Mouse (Mus musculus) Patski (cell line): ENCODE results near the gene Mfsd12. TPM values are rescaled to one million over a fixed set of nuclear protein-coding genes. Genes with fewer than 3 reads are reported as not detected.

Source experiments
- ATAC-seq: fragments of 100-300 bp; one replicate; pipeline ENCODE4 v1.8.0; 2021
- CTCF ChIA-PET: fragments of 350-600 bp; sonication (Branson Sonifier 250); formaldehyde crosslinking; loops from one replicate; lab custom pipeline; 2022; ENCODE audit warnings: inconsistent platforms; lab: Charles Lee
- POLR2A ChIA-PET: fragments of 350-600 bp; sonication (Branson Sonifier 250); formaldehyde crosslinking; loops from one replicate; lab custom pipeline; 2022; ENCODE audit warnings: antibody characterized with exemption, inconsistent platforms; lab: Charles Lee
- DNase-seq: peaks from one replicate; pipeline ENCODE4 v3.0.0-alpha.2; 2011; ENCODE audit warnings: low read depth, low spot score
- H3K27me3 ChIP-seq: fragments of 371-371 bp; one replicate; pipeline ENCODE4 v1.5.1; 2021
- CTCF ChIP-seq: fragments of 100-300 bp; IDR thresholded peaks from one replicate; pipeline ENCODE4 v1.5.1; 2021
- in situ Hi-C: fragments of 300-500 bp; cut with MboI; formaldehyde crosslinking; loops from 3 replicates; pipeline ENCODE4 v1.11.1; 2018; ENCODE audit warnings: low pct_unique_long_range_greater_than_20kb, mixed read lengths
- polyA plus RNA-seq: library from polyadenylated mRNA; unstranded; gene quantifications from one replicate; pipeline ENCODE4 v1.2.3, GENCODE M21; 2021

The Mfsd12 gene
- polyA plus RNA-seq, 1 experiment from 2014 or later = 23.9 TPM

GRCm38 (mm10) chr10:81406504-81407440 is 49.5 kb downstream of the Mfsd12 start:
- ATAC-seq (no peak), DNase-seq (no peak)
- TF ChIP-seq CTCF = no peak

DNA sequence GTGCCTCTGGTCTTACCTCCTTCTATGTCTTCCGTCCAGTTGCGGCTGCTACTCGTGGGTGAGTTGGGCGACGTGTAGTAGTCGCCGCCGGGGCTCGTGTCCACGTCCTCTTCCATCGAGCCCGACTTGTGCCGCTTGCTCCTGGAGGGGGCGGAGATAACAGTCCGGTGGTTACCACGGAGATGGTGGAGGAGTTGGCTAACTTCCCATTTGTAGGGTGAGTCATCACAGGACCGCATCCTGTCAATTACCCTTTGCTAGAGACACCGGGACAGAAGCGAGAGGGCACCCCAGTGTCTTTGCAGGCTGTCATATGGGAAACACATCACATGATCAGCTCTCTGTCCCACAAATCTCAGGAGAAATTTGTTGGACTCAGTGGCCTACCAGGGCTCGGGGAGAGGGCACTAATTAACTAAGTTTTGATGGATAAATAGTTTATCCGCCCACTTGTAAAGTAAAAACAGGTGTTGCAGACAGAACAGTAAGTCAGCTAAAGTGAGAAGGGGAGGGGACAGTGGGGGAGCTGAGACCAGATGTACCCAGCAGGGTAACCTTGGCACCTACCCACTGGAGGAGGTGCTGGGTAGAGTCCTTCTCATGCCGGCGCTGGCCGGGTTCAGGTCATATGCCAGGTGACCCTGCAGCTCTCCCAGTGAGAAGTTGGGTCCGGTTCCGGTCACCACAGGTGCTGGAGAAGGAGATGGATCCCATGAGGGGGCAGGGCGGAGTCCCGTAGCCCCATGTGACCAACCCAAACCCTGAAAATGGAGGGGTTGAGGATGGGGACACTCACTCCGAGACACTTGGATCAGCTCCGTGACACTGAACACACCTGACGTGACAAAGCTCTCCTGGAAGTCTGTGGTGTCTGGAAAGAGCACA is 50.5 kb downstream of the Mfsd12 start:
- DNase-seq (peak; percentile 92), ATAC-seq (peak; percentile 44)
- in situ Hi-C loops = no loop called here
- ChIA-PET POLR2A (interaction anchor here (0.5 to 1.1 kb wide), 3 partner anchors 13 to 24 kb away, joined by 3 to 4 read pairs (median 3); no protein-coding TSS in a partner anchor), CTCF (interaction anchor here (1.4 to 1.9 kb wide), 4 partner anchors 8 to 43 kb away, joined by 4 to 6 read pairs (median 4); no protein-coding TSS in a partner anchor)
- no peaks in the 10 kb centered on the region for H3K27me3 ChIP-seq
- TF ChIP-seq CTCF = no peak

More at GRCm38 (mm10) chr10:81406504-81407440, 49.5 kb downstream of the Mfsd12 start:
- ChIA-PET CTCF (interaction anchor here (1.0 to 2.5 kb wide), 7 partner anchors 9 to 44 kb away, joined by 3 to 10 read pairs (median 5); no protein-coding TSS in a partner anchor), POLR2A (interaction anchor here (1.1 kb wide), 2 partner anchors 21 to 25 kb away, joined by 3 to 4 read pairs; no protein-coding TSS in a partner anchor)
- in situ Hi-C loops = no loop called here
- H3K27me3 ChIP-seq = no peaks in the 10 kb centered on the region

DNA sequence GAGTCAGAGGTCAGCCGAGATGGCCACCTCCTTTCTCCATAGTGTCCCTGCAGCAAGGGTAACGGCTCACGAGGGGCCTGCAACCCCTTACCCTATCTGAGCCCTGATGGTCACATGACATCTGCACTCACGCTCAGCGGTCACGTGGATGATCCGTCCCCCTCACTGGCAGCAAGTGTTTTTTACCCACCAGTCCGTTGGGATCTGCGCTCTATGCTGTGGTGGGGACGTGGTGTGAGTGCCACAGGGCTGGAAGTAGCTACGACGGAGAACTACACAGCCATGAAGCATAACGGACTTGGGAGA is 51.1 kb downstream of the Mfsd12 start:
- no peaks in the 10 kb centered on the region for H3K27me3 ChIP-seq
- DNase-seq (no peak), ATAC-seq (no peak)
- TF ChIP-seq CTCF = no peak
- in situ Hi-C loops = no loop called here
- ChIA-PET CTCF (interaction anchor here (1.4 to 1.9 kb wide), 4 partner anchors 8 to 42 kb away, joined by 4 to 6 read pairs (median 4); no protein-coding TSS in a partner anchor), POLR2A (no interaction called here)

- ATAC-seq (no peak), DNase-seq (no peak)
- POLR2A ChIA-PET = interaction anchor here (0.6 kb wide), 1 partner anchor 147 kb away, joined by 3 read pairs; no protein-coding TSS in a partner anchor
- CTCF ChIA-PET = interaction anchor here (1.9 kb wide), 1 partner anchor 41 kb away, joined by 5 read pairs; no protein-coding TSS in a partner anchor
- in situ Hi-C loops = no loop called here
- H3K27me3 ChIP-seq = no peaks in the 10 kb centered on the region
- TF ChIP-seq CTCF = no peak
Measured at GRCm38 (mm10) chr10:81408871-81409291, 51.6 kb downstream of the Mfsd12 start.

DNA sequence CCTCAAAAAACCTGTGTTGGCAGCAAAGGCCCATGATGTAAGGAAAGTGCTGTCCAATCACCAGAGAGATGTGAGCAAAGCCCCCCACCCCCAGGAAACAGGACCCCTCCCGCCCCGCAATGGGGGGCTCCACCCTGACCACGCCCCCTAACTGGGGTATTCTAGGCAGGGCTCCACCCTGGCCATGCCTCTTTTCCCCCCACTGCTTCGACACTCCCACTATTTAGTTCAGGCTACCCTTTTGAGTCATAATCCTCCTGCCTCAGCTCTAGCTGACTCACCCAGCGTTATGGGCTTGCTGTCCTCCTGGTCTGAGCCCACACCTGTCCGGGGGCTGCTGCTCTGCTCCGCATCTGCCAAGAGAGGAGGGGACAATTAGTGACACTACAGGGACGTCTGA is 52.0 kb downstream of the Mfsd12 start:
- ATAC-seq (no peak), DNase-seq (no peak)
- TF ChIP-seq CTCF = no peak
- H3K27me3 ChIP-seq = no peaks in the 10 kb centered on the region
- CTCF ChIA-PET = no interaction called here
- in situ Hi-C loops = no loop called here
- POLR2A ChIA-PET = interaction anchor here (0.6 kb wide), 1 partner anchor 146 kb away, joined by 3 read pairs; no protein-coding TSS in a partner anchor

DNA sequence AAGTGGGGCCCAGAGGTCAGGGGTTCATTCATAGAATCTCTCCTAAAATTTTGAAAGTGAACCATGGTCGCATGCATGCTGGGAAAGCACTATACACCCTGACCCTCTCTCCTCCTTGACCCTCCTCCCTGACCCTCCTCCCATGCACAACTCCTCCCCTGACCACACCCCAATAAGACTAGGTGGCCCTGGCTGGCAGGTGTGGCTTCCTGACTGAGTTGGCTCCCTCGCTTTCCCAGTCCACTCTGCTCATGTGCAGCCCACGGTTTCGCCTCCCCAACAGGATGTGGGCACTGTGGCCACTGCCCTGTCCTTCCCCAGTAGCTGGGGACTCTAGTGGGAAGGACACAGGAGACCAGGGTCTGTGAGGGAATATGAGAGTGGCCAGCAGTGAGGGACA is 53.1 kb downstream of the Mfsd12 start:
- in situ Hi-C loops = no loop called here
- ATAC-seq = no peak
- POLR2A ChIA-PET = no interaction called here
- CTCF ChIA-PET = interaction anchor here (1.7 kb wide), 1 partner anchor 21 kb away, joined by 5 read pairs; no protein-coding TSS in a partner anchor
- DNase-seq = no peak
- TF ChIP-seq CTCF = no peak
- H3K27me3 ChIP-seq = no peaks in the 10 kb centered on the region

DNA sequence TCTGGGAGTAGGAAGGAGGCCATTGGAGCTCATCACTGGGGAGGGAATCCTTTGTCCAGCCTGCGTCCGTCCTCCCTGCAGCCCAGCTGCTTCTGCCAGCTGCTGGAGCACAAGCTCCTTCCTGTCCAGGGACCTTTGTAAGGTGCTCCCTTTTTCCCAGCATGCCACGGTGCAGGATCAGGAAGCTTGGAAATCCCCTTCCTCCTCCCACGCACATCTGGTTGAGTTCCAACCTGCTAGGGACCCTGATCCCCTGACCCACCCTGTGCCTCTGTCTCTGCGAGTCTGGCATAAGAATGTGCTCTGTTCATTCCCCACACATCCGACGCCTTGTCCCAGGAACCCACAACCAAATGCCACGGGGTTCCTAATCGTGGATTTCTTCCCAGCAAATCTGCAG is 53.7 kb downstream of the Mfsd12 start:
- TF ChIP-seq CTCF = no peak
- ATAC-seq (no peak), DNase-seq (no peak)
- ChIA-PET POLR2A (no interaction called here), CTCF (interaction anchor here (1.0 to 1.7 kb wide), 2 partner anchors 12 to 21 kb away, joined by 3 to 5 read pairs; no protein-coding TSS in a partner anchor)
- in situ Hi-C loops = no loop called here
- H3K27me3 ChIP-seq = no peaks in the 10 kb centered on the region

DNA sequence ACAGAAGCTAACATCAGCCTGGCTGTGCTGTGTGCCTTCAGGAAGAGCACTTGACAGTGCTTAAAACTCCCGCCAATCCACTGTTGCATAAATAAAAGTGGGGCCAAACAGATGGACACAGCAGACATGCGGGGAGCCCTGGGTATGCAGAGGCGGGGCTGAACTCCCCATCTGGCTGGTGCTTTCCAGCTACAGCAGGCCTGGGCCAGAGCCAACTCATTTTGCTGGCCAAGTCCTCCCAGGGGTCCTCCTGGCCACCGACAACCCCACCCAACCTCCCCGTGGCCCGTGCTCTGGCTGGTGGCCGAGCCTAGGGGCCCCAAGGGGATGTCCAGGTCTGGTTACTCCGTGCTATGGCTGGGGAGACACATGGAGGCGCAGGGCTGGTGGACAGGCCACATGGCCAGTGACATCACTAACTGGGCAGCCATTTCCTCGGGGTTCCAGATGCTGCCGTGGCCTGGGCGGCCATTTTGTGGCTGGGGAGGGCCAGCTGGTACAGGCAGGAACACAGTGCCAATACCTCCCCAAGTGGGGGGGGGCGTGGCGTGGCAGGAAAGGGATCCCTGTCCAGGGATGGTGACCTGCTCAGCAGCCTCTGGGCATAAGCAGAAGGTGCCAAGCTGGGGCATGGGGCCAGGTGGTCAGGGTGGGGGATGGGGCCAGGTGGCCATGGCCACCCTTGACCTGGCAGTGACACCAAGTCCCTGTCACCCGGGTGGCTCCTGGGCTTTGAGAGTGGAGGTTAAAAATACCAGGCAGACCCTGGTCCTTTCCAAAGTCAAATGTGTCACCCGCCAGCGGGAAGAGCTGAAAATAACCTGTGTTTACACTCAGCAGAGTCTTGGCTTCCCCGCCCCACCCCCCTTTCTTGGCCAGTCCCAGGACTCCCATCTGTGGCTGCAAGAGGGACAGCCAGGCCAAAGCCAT is 54.4 kb downstream of the Mfsd12 start:
- no peak for TF ChIP-seq CTCF
- ATAC-seq = no peak
- no peak for DNase-seq
- in situ Hi-C loops = no loop called here
- ChIA-PET CTCF (interaction anchor here (1.0 to 1.7 kb wide), 2 partner anchors 11 to 22 kb away, joined by 3 to 5 read pairs; no protein-coding TSS in a partner anchor), POLR2A (no interaction called here)
- no peaks in the 10 kb centered on the region for H3K27me3 ChIP-seq
